Mouse (Mus musculus) liver, embryonic 11.5 days (tissue): ENCODE results near the gene Pigl. TPM values are rescaled to one million over a fixed set of nuclear protein-coding genes. Genes with fewer than 3 reads are reported as not detected.
A peak's percentile ranks its signal among the peaks of the same experiment; 100 is the strongest.

Source experiments
- ATAC-seq: fragments of 200-750 bp; cut with Nextera tagmentation; replicated peaks from 2 replicates; pipeline ENCODE4 v1.8.0; 2017; ENCODE audit warnings: moderate number of reproducible peaks, mild to moderate bottlenecking, moderate TSS enrichment, moderate library complexity; ENCODE audit not compliant: low FRiP score
- DNase-seq: peaks from one replicate; pipeline ENCODE4 v3.0.0-alpha.2; 2017; ENCODE audit warnings: low spot score
- H3K27ac ChIP-seq: fragments of 300-500 bp; sonication (generic); 2 replicates; pipeline ENCODE4 v1.5.1; 2014; ENCODE audit warnings: mild to moderate bottlenecking, low read depth, low read length, control low read depth
- H3K27me3 ChIP-seq: fragments of 300-500 bp; sonication (generic); replicated peaks from 2 replicates; pipeline ENCODE4 v1.6.1; 2014; ENCODE audit warnings: low read length, mixed read lengths; ENCODE audit not compliant: control insufficient read depth, insufficient read depth
- H3K36me3 ChIP-seq: fragments of 300-500 bp; sonication (generic); 2 replicates; pipeline ENCODE4 v1.6.1; 2014; ENCODE audit warnings: mild to moderate bottlenecking, low read length, moderate library complexity, mixed read lengths; ENCODE audit not compliant: control insufficient read depth, insufficient read depth
- H3K4me1 ChIP-seq: fragments of 300-500 bp; sonication (generic); replicated peaks from 2 replicates; pipeline ENCODE4 v1.6.1; 2014; ENCODE audit warnings: low read length, mixed read lengths; ENCODE audit not compliant: control insufficient read depth, insufficient read depth
- H3K4me2 ChIP-seq: fragments of 300-500 bp; sonication (generic); 2 replicates; pipeline ENCODE4 v1.6.1; 2014; ENCODE audit warnings: mild to moderate bottlenecking, control low read depth, moderate library complexity
- H3K4me3 ChIP-seq: fragments of 300-500 bp; sonication (generic); 2 replicates; pipeline ENCODE4 v1.5.1; 2014; ENCODE audit warnings: low read depth, low read length, control low read depth
- H3K9ac ChIP-seq: fragments of 300-500 bp; sonication (generic); 2 replicates; pipeline ENCODE4 v1.6.1; 2014; ENCODE audit warnings: low read depth, low read length, control low read depth
- H3K9me3 ChIP-seq: fragments of 300-500 bp; sonication (generic); 2 replicates; pipeline ENCODE4 v1.6.1; 2016; ENCODE audit warnings: low read length, inconsistent platforms, mixed read lengths; ENCODE audit not compliant: control insufficient read depth
- WGBS: fragments of 180-500 bp; shearing (Covaris S2); extraction: QIAGEN DNeasy Blood & Tissue Kit; methylation state at CpG from one replicate; pipeline ENCODE4 v1.1.7; 2014; 5-methylcytosine and 5-hydroxymethylcytosine counted together
- polyA plus RNA-seq: library from polyadenylated mRNA; unstranded; fragments of >200 nt; fragmentation: Nextera tagmentation; extraction: Ambion mirVana; gene quantifications from 2 replicates; pipeline ENCODE4 v1.2.1, GENCODE M21; 2014

The Pigl gene
- polyA plus RNA-seq, 1 experiment from 2014 or later = 15.7 TPM

- H3K9me3 ChIP-seq = no peaks in the 10 kb centered on the region
- no peak overlapping the region for H3K27ac ChIP-seq
- peaks cover 26% of the 10 kb centered on the region for H3K4me1 ChIP-seq
- H3K4me2 ChIP-seq = peak overlapping the region; percentile 85
- no peaks in the 10 kb centered on the region for H3K27me3 ChIP-seq
- H3K36me3 ChIP-seq = peaks cover 10% of the 10 kb centered on the region
- ATAC-seq = no peak
- WGBS = 37% methylated on average over 1 of the region's 1 CpGs
- peak overlapping the region; percentile 57 for H3K4me3 ChIP-seq
- DNase-seq = no peak
- H3K9ac ChIP-seq = peak overlapping the region; percentile 41
These were observed 94.9 kb downstream of the Pigl start for GRCm38 (mm10) chr11:62553186-62553585.

GRCm38 (mm10) chr11:62553633-62554032 is 95.4 kb downstream of the Pigl start:
- 78% methylated on average over 5 of the region's 5 CpGs for WGBS
- DNase-seq (no peak), ATAC-seq (no peak)
- Histone ChIP-seq H3K4me3 (peak overlapping the region; percentile 57), H3K36me3 (peaks cover 10% of the 10 kb centered on the region), H3K27ac (no peak overlapping the region), H3K4me1 (peaks cover 26% of the 10 kb centered on the region), H3K27me3 (no peaks in the 10 kb centered on the region), H3K4me2 (peak overlapping the region; percentile 85), H3K9me3 (no peaks in the 10 kb centered on the region), H3K9ac (peak overlapping the region; percentile 30; the same call in 1 of the 2 replicates)

- Histone ChIP-seq H3K4me1 (peaks cover 26% of the 10 kb centered on the region), H3K27me3 (no peaks in the 10 kb centered on the region), H3K36me3 (peaks cover 10% of the 10 kb centered on the region), H3K9ac (peak overlapping the region; percentile 30; the same call in 1 of the 2 replicates), H3K9me3 (no peaks in the 10 kb centered on the region), H3K4me2 (peak overlapping the region; percentile 85), H3K27ac (no peak overlapping the region), H3K4me3 (peak overlapping the region; percentile 57)
- no peak for DNase-seq
- 76% methylated on average over 5 of the region's 5 CpGs for WGBS
- no peak for ATAC-seq
These were observed 96.0 kb downstream of the Pigl start for GRCm38 (mm10) chr11:62554163-62554855.

- ATAC-seq = no peak
- no peak for DNase-seq
- no peak overlapping the region for H3K4me3 ChIP-seq
These were observed 96.8 kb downstream of the Pigl start for GRCm38 (mm10) chr11:62554934-62555517.

GRCm38 (mm10) chr11:62555896-62556412 is 97.7 kb downstream of the Pigl start:
- Histone ChIP-seq H3K9me3 (no peaks in the 10 kb centered on the region), H3K36me3 (peaks cover 10% of the 10 kb centered on the region), H3K4me1 (peaks cover 22% of the 10 kb centered on the region), H3K9ac (no peak overlapping the region), H3K4me2 (no peak overlapping the region), H3K4me3 (no peak overlapping the region), H3K27ac (no peak overlapping the region), H3K27me3 (no peaks in the 10 kb centered on the region)
- DNase-seq = no peak
- no peak for ATAC-seq

More at GRCm38 (mm10) chr11:62554934-62555517, 96.8 kb downstream of the Pigl start:
- peaks cover 22% of the 10 kb centered on the region for H3K4me1 ChIP-seq
- H3K36me3 ChIP-seq = peaks cover 10% of the 10 kb centered on the region
- no peaks in the 10 kb centered on the region for H3K9me3 ChIP-seq
- peak overlapping the region; percentile 32 for H3K27ac ChIP-seq
- H3K4me2 ChIP-seq = peak overlapping the region; percentile 85; the same call in 1 of the 2 replicates
- H3K27me3 ChIP-seq = no peaks in the 10 kb centered on the region
- H3K9ac ChIP-seq = no peak overlapping the region

- 65% methylated on average over 5 of the region's 5 CpGs for WGBS
- Histone ChIP-seq H3K36me3 (peaks cover 10% of the 10 kb centered on the region), H3K4me2 (no peak overlapping the region), H3K9ac (no peak overlapping the region), H3K27me3 (no peaks in the 10 kb centered on the region), H3K9me3 (no peaks in the 10 kb centered on the region), H3K4me3 (no peak overlapping the region), H3K4me1 (peaks cover 22% of the 10 kb centered on the region), H3K27ac (no peak overlapping the region)
- ATAC-seq = no peak
- no peak for DNase-seq
These were observed 98.9 kb downstream of the Pigl start for GRCm38 (mm10) chr11:62557205-62557604.

GRCm38 (mm10) chr11:62558152-62558551 is 99.9 kb downstream of the Pigl start:
- WGBS = 59% methylated on average over 2 of the region's 2 CpGs
- H3K4me3 ChIP-seq = no peak overlapping the region
- H3K36me3 ChIP-seq = peaks cover 9% of the 10 kb centered on the region
- H3K9ac ChIP-seq = no peak overlapping the region
- no peaks in the 10 kb centered on the region for H3K9me3 ChIP-seq
- no peaks in the 10 kb centered on the region for H3K27me3 ChIP-seq
- DNase-seq (no peak), ATAC-seq (no peak)
- H3K27ac ChIP-seq = no peak overlapping the region
- H3K4me2 ChIP-seq = no peak overlapping the region
- H3K4me1 ChIP-seq = peaks cover 22% of the 10 kb centered on the region

- no peak for ATAC-seq
- 49% methylated on average over 6 of the region's 6 CpGs for WGBS
These were observed 100.8 kb downstream of the Pigl start for GRCm38 (mm10) chr11:62558961-62559646.

More at GRCm38 (mm10) chr11:62558961-62559646, 100.8 kb downstream of the Pigl start:
- Histone ChIP-seq H3K4me3 (no peak overlapping the region), H3K27ac (no peak overlapping the region), H3K4me1 (peaks cover 12% of the 10 kb centered on the region), H3K4me2 (no peak overlapping the region), H3K36me3 (0 out of 2 replicates have a peak, but pooled peaks cover 2% of the 10 kb centered on the region), H3K27me3 (no peaks in the 10 kb centered on the region), H3K9ac (no peak overlapping the region), H3K9me3 (no peaks in the 10 kb centered on the region)
- no peak for DNase-seq
